Mouse (Mus musculus): ENCODE results near the gene B3gnt2. TPM values are rescaled to one million over a fixed set of nuclear protein-coding genes. Genes with fewer than 3 reads are reported as not detected.

The B3gnt2 gene
- polyA plus RNA-seq, 1 experiment from 2014 or later, result 11.9 TPM

GRCm38 (mm10) chr11:22759783-22760182 lies 101.0 kb downstream of the B3gnt2 start:
- no peak overlapping the region for H3K9ac ChIP-seq (ENCODE audit: low read depth, low read length)
- no peak for ATAC-seq

GRCm38 (mm10) chr11:22756168-22756980 lies 104.4 kb downstream of the B3gnt2 start:
- WGBS, result 84% methylated on average over 3 of the region's 3 CpGs
- no peak for ATAC-seq
- Histone ChIP-seq H3K9me3 (ENCODE audit: control insufficient read depth, low read length) (no peaks in the 10 kb centered on the region), H3K27ac (ENCODE audit: low read length) (no peak overlapping the region), H3K9ac (ENCODE audit: low read depth, low read length) (no peak overlapping the region), H3K27me3 (replicated peaks; ENCODE audit: control insufficient read depth, insufficient read depth, low read length) (no peaks in the 10 kb centered on the region), H3K4me2 (ENCODE audit: low read depth, low read length) (no peak overlapping the region), H3K36me3 (ENCODE audit: control insufficient read depth, insufficient read depth, low read length) (no peaks in the 10 kb centered on the region), H3K4me1 (ENCODE audit: control insufficient read depth, insufficient read depth, low read length) (no peaks in the 10 kb centered on the region), H3K4me3 (ENCODE audit: low read length) (no peak overlapping the region)

More at GRCm38 (mm10) chr11:22759783-22760182, 101.0 kb downstream of the B3gnt2 start:
- H3K27ac ChIP-seq (ENCODE audit: low read length), result no peak overlapping the region
- H3K27me3 ChIP-seq (replicated peaks; ENCODE audit: control insufficient read depth, insufficient read depth, low read length), result no peaks in the 10 kb centered on the region
- no peak overlapping the region for H3K4me2 ChIP-seq (ENCODE audit: low read depth, low read length)
- H3K4me3 ChIP-seq (ENCODE audit: low read length), result no peak overlapping the region
- no peaks in the 10 kb centered on the region for H3K36me3 ChIP-seq (ENCODE audit: control insufficient read depth, insufficient read depth, low read length)
- no peaks in the 10 kb centered on the region for H3K4me1 ChIP-seq (ENCODE audit: control insufficient read depth, insufficient read depth, low read length)
- 87% methylated on average over 2 of the region's 4 CpGs for WGBS
- H3K9me3 ChIP-seq (ENCODE audit: control insufficient read depth, low read length), result no peaks in the 10 kb centered on the region

- no peak overlapping the region for H3K9ac ChIP-seq (ENCODE audit: low read depth, low read length)
- WGBS, result 73% methylated on average over 1 of the region's 1 CpGs
- no peak for ATAC-seq
- no peaks in the 10 kb centered on the region for H3K4me1 ChIP-seq (ENCODE audit: control insufficient read depth, insufficient read depth, low read length)
- no peak overlapping the region for H3K4me3 ChIP-seq (ENCODE audit: low read length)
- no peak overlapping the region for H3K4me2 ChIP-seq (ENCODE audit: low read depth, low read length)
- H3K27ac ChIP-seq (ENCODE audit: low read length), result no peak overlapping the region
- H3K27me3 ChIP-seq (replicated peaks; ENCODE audit: control insufficient read depth, insufficient read depth, low read length), result no peaks in the 10 kb centered on the region
- no peaks in the 10 kb centered on the region for H3K9me3 ChIP-seq (ENCODE audit: control insufficient read depth, low read length)
- no peaks in the 10 kb centered on the region for H3K36me3 ChIP-seq (ENCODE audit: control insufficient read depth, insufficient read depth, low read length)
These were observed 105.6 kb downstream of the B3gnt2 start for GRCm38 (mm10) chr11:22755180-22755579.

GRCm38 (mm10) chr11:22752596-22752995 lies 108.2 kb downstream of the B3gnt2 start:
- Histone ChIP-seq H3K4me3 (ENCODE audit: low read length) (no peak overlapping the region), H3K27me3 (replicated peaks; ENCODE audit: control insufficient read depth, insufficient read depth, low read length) (no peaks in the 10 kb centered on the region), H3K4me1 (ENCODE audit: control insufficient read depth, insufficient read depth, low read length) (no peaks in the 10 kb centered on the region), H3K9ac (ENCODE audit: low read depth, low read length) (no peak overlapping the region), H3K9me3 (ENCODE audit: control insufficient read depth, low read length) (no peaks in the 10 kb centered on the region), H3K4me2 (ENCODE audit: low read depth, low read length) (no peak overlapping the region), H3K36me3 (ENCODE audit: control insufficient read depth, insufficient read depth, low read length) (no peaks in the 10 kb centered on the region), H3K27ac (ENCODE audit: low read length) (no peak overlapping the region)
- 39% methylated on average over 5 of the region's 5 CpGs for WGBS
- no peak for ATAC-seq

GRCm38 (mm10) chr11:22751592-22751991 lies 109.2 kb downstream of the B3gnt2 start:
- Histone ChIP-seq H3K9ac (ENCODE audit: low read depth, low read length) (no peak overlapping the region), H3K27me3 (replicated peaks; ENCODE audit: control insufficient read depth, insufficient read depth, low read length) (no peaks in the 10 kb centered on the region), H3K4me2 (ENCODE audit: low read depth, low read length) (no peak overlapping the region), H3K27ac (ENCODE audit: low read length) (no peak overlapping the region), H3K4me1 (ENCODE audit: control insufficient read depth, insufficient read depth, low read length) (no peaks in the 10 kb centered on the region), H3K9me3 (ENCODE audit: control insufficient read depth, low read length) (no peaks in the 10 kb centered on the region), H3K36me3 (ENCODE audit: control insufficient read depth, insufficient read depth, low read length) (no peaks in the 10 kb centered on the region), H3K4me3 (ENCODE audit: low read length) (no peak overlapping the region)
- 83% methylated on average over 3 of the region's 3 CpGs for WGBS
- ATAC-seq, result no peak

GRCm38 (mm10) chr11:22747406-22747805 lies 113.4 kb downstream of the B3gnt2 start:
- ATAC-seq, result no peak

GRCm38 (mm10) chr11:22745356-22745755 lies 115.4 kb downstream of the B3gnt2 start:
- Histone ChIP-seq H3K9ac (ENCODE audit: low read depth, low read length) (no peak overlapping the region), H3K4me1 (ENCODE audit: control insufficient read depth, insufficient read depth, low read length) (no peaks in the 10 kb centered on the region), H3K27ac (ENCODE audit: low read length) (no peak overlapping the region), H3K4me2 (ENCODE audit: low read depth, low read length) (no peak overlapping the region), H3K4me3 (ENCODE audit: low read length) (no peak overlapping the region), H3K36me3 (ENCODE audit: control insufficient read depth, insufficient read depth, low read length) (no peaks in the 10 kb centered on the region), H3K9me3 (ENCODE audit: control insufficient read depth, low read length) (no peaks in the 10 kb centered on the region), H3K27me3 (replicated peaks; ENCODE audit: control insufficient read depth, insufficient read depth, low read length) (no peaks in the 10 kb centered on the region)
- no peak for ATAC-seq

More at GRCm38 (mm10) chr11:22747406-22747805, 113.4 kb downstream of the B3gnt2 start:
- H3K27me3 ChIP-seq (replicated peaks; ENCODE audit: control insufficient read depth, insufficient read depth, low read length), result no peaks in the 10 kb centered on the region
- H3K9ac ChIP-seq (ENCODE audit: low read depth, low read length), result no peak overlapping the region
- H3K4me1 ChIP-seq (ENCODE audit: control insufficient read depth, insufficient read depth, low read length), result no peaks in the 10 kb centered on the region
- H3K36me3 ChIP-seq (ENCODE audit: control insufficient read depth, insufficient read depth, low read length), result no peaks in the 10 kb centered on the region
- no peak overlapping the region for H3K4me2 ChIP-seq (ENCODE audit: low read depth, low read length)
- no peak overlapping the region for H3K27ac ChIP-seq (ENCODE audit: low read length)
- no peaks in the 10 kb centered on the region for H3K9me3 ChIP-seq (ENCODE audit: control insufficient read depth, low read length)
- 80% methylated on average over 7 of the region's 7 CpGs for WGBS
- H3K4me3 ChIP-seq (ENCODE audit: low read length), result no peak overlapping the region

- Histone ChIP-seq H3K4me2 (ENCODE audit: low read depth, low read length) (no peak overlapping the region), H3K36me3 (ENCODE audit: control insufficient read depth, insufficient read depth, low read length) (no peaks in the 10 kb centered on the region), H3K27ac (ENCODE audit: low read length) (no peak overlapping the region), H3K9me3 (ENCODE audit: control insufficient read depth, low read length) (no peaks in the 10 kb centered on the region), H3K4me1 (ENCODE audit: control insufficient read depth, insufficient read depth, low read length) (no peaks in the 10 kb centered on the region), H3K4me3 (ENCODE audit: low read length) (no peak overlapping the region), H3K9ac (ENCODE audit: low read depth, low read length) (no peak overlapping the region), H3K27me3 (replicated peaks; ENCODE audit: control insufficient read depth, insufficient read depth, low read length) (no peaks in the 10 kb centered on the region)
- ATAC-seq, result no peak
- 82% methylated on average over 5 of the region's 5 CpGs for WGBS
These were observed 117.0 kb downstream of the B3gnt2 start for GRCm38 (mm10) chr11:22743561-22744269.

GRCm38 (mm10) chr11:22741998-22742626 lies 118.6 kb downstream of the B3gnt2 start:
- H3K27me3 ChIP-seq (replicated peaks; ENCODE audit: control insufficient read depth, insufficient read depth, low read length), result no peaks in the 10 kb centered on the region
- H3K4me3 ChIP-seq (ENCODE audit: low read length), result no peak overlapping the region
- H3K9ac ChIP-seq (ENCODE audit: low read depth, low read length), result no peak overlapping the region
- H3K4me2 ChIP-seq (ENCODE audit: low read depth, low read length), result no peak overlapping the region
- H3K27ac ChIP-seq (ENCODE audit: low read length), result no peak overlapping the region
- H3K36me3 ChIP-seq (ENCODE audit: control insufficient read depth, insufficient read depth, low read length), result no peaks in the 10 kb centered on the region
- 63% methylated on average over 7 of the region's 7 CpGs for WGBS
- no peak for ATAC-seq
- H3K4me1 ChIP-seq (ENCODE audit: control insufficient read depth, insufficient read depth, low read length), result no peaks in the 10 kb centered on the region
- no peaks in the 10 kb centered on the region for H3K9me3 ChIP-seq (ENCODE audit: control insufficient read depth, low read length)
